Mouse (Mus musculus): ENCODE data around the gene Utf1.

GRCm38 (mm10) chr7:139910204-139910835, 33.3 kb upstream of the Utf1 start:
- TF ChIP-seq CTCF (IDR thresholded peaks at IDR 0.05; ENCODE audit: extremely low read depth, insufficient read depth, insufficient read length, insufficient replicate concordance) (no peak), POLR2A (IDR thresholded peaks at IDR 0.05; ENCODE audit: low read depth, low read length) (no peak)
